18 mouse cellular contexts compared by ENCODE assay signal in genomic region chr17:46059226-46059825, GRCm38 (mm10). TPM values are rescaled to one million over a fixed set of nuclear protein-coding genes. Genes with fewer than 3 reads are reported as not detected.
A peak's percentile ranks its signal among the peaks of the same experiment; 100 is the strongest.
DNase-seq lines count a peak whose midpoint lies in the region; ATAC-seq and TF ChIP-seq lines count a peak whose summit lies in the region.
"Had no signal": no experiment of that assay in that cellular context is flagged by ENCODE, and none has a peak within 500 bp of the region (broad histone marks: within the 10 kb centered on the region; RNA-seq: fewer than 3 reads in every experiment).

No protein-coding gene starts in this region.

- H3K27ac ChIP-seq in forebrain, embryonic 14.5 days (ENCODE audit: low read depth, low read length): no peak overlapping the region
- no peak overlapping the region for H3K27ac ChIP-seq in forebrain, embryonic 13.5 days
- H3K27ac ChIP-seq in lung, embryonic 14.5 days (ENCODE audit: low read depth): no peak overlapping the region
- H3K27ac ChIP-seq: embryonic facial prominence, embryonic 15.5 days; heart, embryonic 15.5 days; intestine, embryonic 15.5 days; midbrain, embryonic 13.5 days; stomach, postnatal 0 days had no signal

- H3K9me3 ChIP-seq in forebrain, embryonic 14.5 days (replicated peaks; ENCODE audit: control insufficient read depth, low read length): no peaks in the 10 kb centered on the region
- no peaks in the 10 kb centered on the region for H3K9me3 ChIP-seq in forebrain, embryonic 13.5 days (replicated peaks)
- no peaks in the 10 kb centered on the region for H3K9me3 ChIP-seq in lung, embryonic 14.5 days (ENCODE audit: low read depth, low read length)
- H3K9me3 ChIP-seq: embryonic facial prominence, embryonic 15.5 days; heart, embryonic 15.5 days; intestine, embryonic 15.5 days; midbrain, embryonic 13.5 days had no signal

- no peak overlapping the region for H3K9ac ChIP-seq in forebrain, embryonic 14.5 days (ENCODE audit: low read length)
- H3K9ac ChIP-seq in forebrain, embryonic 13.5 days: no peak overlapping the region
- H3K9ac ChIP-seq in lung, embryonic 14.5 days: no peak overlapping the region
- H3K9ac ChIP-seq: embryonic facial prominence, embryonic 15.5 days; heart, embryonic 15.5 days; intestine, embryonic 15.5 days; midbrain, embryonic 13.5 days had no signal

- peak; percentile 8 for DNase-seq in forebrain, embryonic 14.5 days (ENCODE audit: low spot score)
- DNase-seq in lung, embryonic 14.5 days: peak; percentile 48
- DNase-seq in lung, postnatal 14 days: no peak
- DNase-seq in kidney, postnatal 36 days: peak; percentile 39 to 71
- DNase-seq in urinary bladder, postnatal 10 days (ENCODE audit: low spot score): peak; percentile 44
- DNase-seq in thymus, adult 18-20 months: no peak
- DNase-seq: adrenal gland, adult 2 months; cerebellum, postnatal 36 days; heart, adult 18-20 months; liver had no signal

- no peak overlapping the region for H3K4me2 ChIP-seq in forebrain, embryonic 14.5 days (ENCODE audit: low read length)
- no peak overlapping the region for H3K4me2 ChIP-seq in forebrain, embryonic 13.5 days
- H3K4me2 ChIP-seq in lung, embryonic 14.5 days: no peak overlapping the region
- H3K4me2 ChIP-seq: embryonic facial prominence, embryonic 15.5 days; heart, embryonic 15.5 days; intestine, embryonic 15.5 days; midbrain, embryonic 13.5 days had no signal

- H3K4me3 ChIP-seq in forebrain, embryonic 14.5 days (ENCODE audit: low read depth, low read length): no peak overlapping the region
- no peak overlapping the region for H3K4me3 ChIP-seq in forebrain, embryonic 13.5 days
- no peak overlapping the region for H3K4me3 ChIP-seq in lung, embryonic 14.5 days (ENCODE audit: low read depth, low read length)
- H3K4me3 ChIP-seq: embryonic facial prominence, embryonic 15.5 days; heart, embryonic 15.5 days; intestine, embryonic 15.5 days; midbrain, embryonic 13.5 days; myocyte had no signal

- H3K36me3 ChIP-seq in forebrain, embryonic 14.5 days (ENCODE audit: control insufficient read depth, insufficient read depth, low read length): no peaks in the 10 kb centered on the region
- H3K36me3 ChIP-seq in forebrain, embryonic 13.5 days (ENCODE audit: poor library complexity, severe bottlenecking): no peaks in the 10 kb centered on the region
- no peaks in the 10 kb centered on the region for H3K36me3 ChIP-seq in lung, embryonic 14.5 days (ENCODE audit: insufficient read depth)
- H3K36me3 ChIP-seq: embryonic facial prominence, embryonic 15.5 days; heart, embryonic 15.5 days; intestine, embryonic 15.5 days; midbrain, embryonic 13.5 days had no signal

- no peak for ATAC-seq in forebrain, embryonic 14.5 days
- ATAC-seq in forebrain, embryonic 13.5 days: no peak
- no peak for ATAC-seq in lung, embryonic 14.5 days (ENCODE audit: insufficient read depth)
- no peak for ATAC-seq in cerebellum, adult (ENCODE audit: insufficient number of reproducible peaks, low FRiP score, low TSS enrichment)
- ATAC-seq: intestine, embryonic 15.5 days; midbrain, embryonic 13.5 days had no signal

- peaks cover 10% of the 10 kb centered on the region for H3K4me1 ChIP-seq in forebrain, embryonic 14.5 days (ENCODE audit: control insufficient read depth, insufficient read depth, low read length)
- peaks cover 14% of the 10 kb centered on the region for H3K4me1 ChIP-seq in forebrain, embryonic 13.5 days
- peaks cover 9% of the 10 kb centered on the region for H3K4me1 ChIP-seq in lung, embryonic 14.5 days (ENCODE audit: insufficient read depth)

- no peaks in the 10 kb centered on the region for H3K27me3 ChIP-seq in forebrain, embryonic 14.5 days (replicated peaks; ENCODE audit: control insufficient read depth, insufficient read depth, low read length)
- H3K27me3 ChIP-seq in forebrain, embryonic 13.5 days: no peaks in the 10 kb centered on the region
- H3K27me3 ChIP-seq in lung, embryonic 14.5 days (ENCODE audit: insufficient read depth, low read length): no peaks in the 10 kb centered on the region
- H3K27me3 ChIP-seq: embryonic facial prominence, embryonic 15.5 days; intestine, embryonic 15.5 days; midbrain, embryonic 13.5 days had no signal

- WGBS in forebrain, embryonic 14.5 days: 74% methylated on average over 15 of the region's 15 CpGs
- 82% methylated on average over 15 of the region's 15 CpGs for WGBS in forebrain, embryonic 13.5 days
- 60% methylated on average over 15 of the region's 15 CpGs for WGBS in lung, embryonic 14.5 days

- TF ChIP-seq CTCF in lung, embryonic 14.5 days (IDR thresholded peaks at IDR 0.05; ENCODE audit: low read depth): no peak

RNA-seq across cellular contexts. Expression of gene Vegfa, which starts 27.2 kb away (rescaled TPM):
- 2.3 and 2.6 TPM in 2 replicates for polyA plus RNA-seq in forebrain, embryonic 14.5 days (2014; fragmentation: Nextera tagmentation; extraction: Ambion mirVana)
- 2.7 and 3.7 TPM in 2 replicates for polyA plus RNA-seq in forebrain, embryonic 13.5 days (2015; fragmentation: Nextera tagmentation; extraction: Ambion mirVana)
- 6.6 and 7.7 TPM in 2 replicates for polyA plus RNA-seq in lung, embryonic 14.5 days (2014; fragmentation: Nextera tagmentation; extraction: Ambion mirVana)

RNA-seq across cellular contexts. Expression of gene Mrps18a, which starts 51.5 kb away (rescaled TPM):
- 135 and 141 TPM in 2 replicates for polyA plus RNA-seq in forebrain, embryonic 14.5 days (2014; fragmentation: Nextera tagmentation; extraction: Ambion mirVana)
- 136 and 137 TPM in 2 replicates for polyA plus RNA-seq in forebrain, embryonic 13.5 days (2015; fragmentation: Nextera tagmentation; extraction: Ambion mirVana)
- polyA plus RNA-seq in lung, embryonic 14.5 days (2014; fragmentation: Nextera tagmentation; extraction: Ambion mirVana): 147 and 149 TPM in 2 replicates

Comparison
In these comparisons a context has a peak if more than half of its experiments do, and no peak if none do; other contexts are left out.
1. DNase-seq: peak in forebrain, embryonic 14.5 days (single experiment), lung, embryonic 14.5 days (single experiment), kidney, postnatal 36 days (2 of 2) and urinary bladder, postnatal 10 days (single experiment); none in lung, postnatal 14 days (single experiment) and thymus, adult 18-20 months (0 of 2).